Mouse (Mus musculus): ENCODE measurements around the gene Kremen2. TPM values are rescaled to one million over a fixed set of nuclear protein-coding genes. Genes with fewer than 3 reads are reported as not detected.
A peak's percentile ranks its signal among the peaks of the same experiment; 100 is the strongest.
"Not testable (repeated sequence)": the region's sequence is repeated elsewhere in the genome, so short reads cannot be mapped to it uniquely, and the experiment has no call there.

Kremen2 gene
- polyA plus RNA-seq, 1 experiment from 2014 or later = 50.2 TPM

GRCm38 (mm10) chr17:23777141-23777540 lies 31.5 kb upstream of the Kremen2 start:
- Histone ChIP-seq H3K27me3 (no peaks in the 10 kb centered on the region), H3K9me3 (no peaks in the 10 kb centered on the region), H3K4me1 (0 out of 2 replicates have a peak, but pooled peaks cover 4% of the 10 kb centered on the region), H3K4me3 (no peak overlapping the region), H3K36me3 (0 out of 2 replicates have a peak, but pooled peaks cover 5% of the 10 kb centered on the region), H3K4me2 (no peak overlapping the region), H3K9ac (no peak overlapping the region), H3K27ac (no peak overlapping the region)
- ATAC-seq (ENCODE audit: insufficient number of reproducible peaks, low FRiP score, low TSS enrichment, low read depth) = no peak
- 72% methylated on average over 2 of the region's 2 CpGs for WGBS

GRCm38 (mm10) chr17:23776216-23776615 lies 30.6 kb upstream of the Kremen2 start:
- no peak overlapping the region for H3K4me3 ChIP-seq
- no peak overlapping the region for H3K4me2 ChIP-seq
- H3K36me3 ChIP-seq = 0 out of 2 replicates have a peak, but pooled peaks cover 5% of the 10 kb centered on the region
- H3K9ac ChIP-seq = no peak overlapping the region
- 69% methylated on average over 10 of the region's 10 CpGs for WGBS
- ATAC-seq (ENCODE audit: insufficient number of reproducible peaks, low FRiP score, low TSS enrichment, low read depth) = no peak
- no peaks in the 10 kb centered on the region for H3K9me3 ChIP-seq
- H3K4me1 ChIP-seq = 0 out of 2 replicates have a peak, but pooled peaks cover 4% of the 10 kb centered on the region
- no peak overlapping the region for H3K27ac ChIP-seq
- no peaks in the 10 kb centered on the region for H3K27me3 ChIP-seq

GRCm38 (mm10) chr17:23774090-23774489 lies 28.5 kb upstream of the Kremen2 start:
- Histone ChIP-seq H3K36me3 (0 out of 2 replicates have a peak, but pooled peaks cover 2% of the 10 kb centered on the region), H3K27ac (no peak overlapping the region), H3K4me3 (no peak overlapping the region), H3K4me2 (no peak overlapping the region), H3K27me3 (no peaks in the 10 kb centered on the region), H3K9ac (no peak overlapping the region), H3K9me3 (no peaks in the 10 kb centered on the region), H3K4me1 (peaks cover 14% of the 10 kb centered on the region)
- no peak for ATAC-seq (ENCODE audit: insufficient number of reproducible peaks, low FRiP score, low TSS enrichment, low read depth)
- WGBS = 4% methylated on average over 12 of the region's 12 CpGs

GRCm38 (mm10) chr17:23773676-23774075 lies 28.0 kb upstream of the Kremen2 start:
- no peaks in the 10 kb centered on the region for H3K9me3 ChIP-seq
- H3K4me1 ChIP-seq = peaks cover 14% of the 10 kb centered on the region
- H3K4me3 ChIP-seq = no peak overlapping the region
- no peak overlapping the region for H3K27ac ChIP-seq
- no peak overlapping the region for H3K4me2 ChIP-seq
- ATAC-seq (ENCODE audit: insufficient number of reproducible peaks, low FRiP score, low TSS enrichment, low read depth) = no peak
- no peak overlapping the region for H3K9ac ChIP-seq
- H3K36me3 ChIP-seq = no peaks in the 10 kb centered on the region
- WGBS = 65% methylated on average over 6 of the region's 6 CpGs
- no peaks in the 10 kb centered on the region for H3K27me3 ChIP-seq

GRCm38 (mm10) chr17:23772219-23772556 lies 26.6 kb upstream of the Kremen2 start:
- H3K27me3 ChIP-seq; ATAC-seq (ENCODE audit: insufficient number of reproducible peaks, low FRiP score, low TSS enrichment, low read depth); H3K9ac ChIP-seq; H3K36me3 ChIP-seq; H3K4me3 ChIP-seq; H3K9me3 ChIP-seq; H3K27ac ChIP-seq: not testable (repeated sequence)
- peaks cover 14% of the 10 kb centered on the region for H3K4me1 ChIP-seq
- 84% methylated on average over 2 of the region's 2 CpGs for WGBS
- 0 out of 2 replicates have a peak overlapping the region, but pooled peaks have one; percentile 30 for H3K4me2 ChIP-seq

GRCm38 (mm10) chr17:23771284-23772218 lies 25.9 kb upstream of the Kremen2 start, which contains the start of gene Flywch1:
Gene Flywch1 (minus strand): TSS chr17:23771602.
- H3K9me3 ChIP-seq = no peaks in the 10 kb centered on the region
- 3% methylated on average over 58 of the region's 58 CpGs for WGBS
- H3K9ac ChIP-seq = peak within 1 kb of the TSS; percentile 91
- H3K4me2 ChIP-seq = peak within 1 kb of the TSS; percentile 71
- H3K27me3 ChIP-seq = no peaks in the 10 kb centered on the region
- H3K27ac ChIP-seq = peak within 1 kb of the TSS; percentile 86
- no peaks in the 10 kb centered on the region for H3K36me3 ChIP-seq
- ATAC-seq (ENCODE audit: insufficient number of reproducible peaks, low FRiP score, low TSS enrichment, low read depth) = peak; percentile 97
- H3K4me3 ChIP-seq = peak within 1 kb of the TSS; percentile 95
- peaks cover 14% of the 10 kb centered on the region for H3K4me1 ChIP-seq

- peak overlapping the region; percentile 71 for H3K4me2 ChIP-seq
- no peaks in the 10 kb centered on the region for H3K36me3 ChIP-seq
- H3K9me3 ChIP-seq = no peaks in the 10 kb centered on the region
- peak overlapping the region; percentile 86 for H3K27ac ChIP-seq
- H3K9ac ChIP-seq = peak overlapping the region; percentile 91
- no peak for ATAC-seq (ENCODE audit: insufficient number of reproducible peaks, low FRiP score, low TSS enrichment, low read depth)
- WGBS = 1% methylated on average over 19 of the region's 19 CpGs
- peaks cover 14% of the 10 kb centered on the region for H3K4me1 ChIP-seq
- no peaks in the 10 kb centered on the region for H3K27me3 ChIP-seq
- H3K4me3 ChIP-seq = peak overlapping the region; percentile 95
These were observed 25.3 kb upstream of the Kremen2 start for GRCm38 (mm10) chr17:23770896-23771283.

GRCm38 (mm10) chr17:23770493-23770892 lies 24.9 kb upstream of the Kremen2 start:
- H3K4me3 ChIP-seq = peak overlapping the region; percentile 95
- H3K27ac ChIP-seq = no peak overlapping the region
- H3K9me3 ChIP-seq = no peaks in the 10 kb centered on the region
- peak overlapping the region; percentile 91; the same call in 1 of the 2 replicates for H3K9ac ChIP-seq
- H3K27me3 ChIP-seq = no peaks in the 10 kb centered on the region
- peak overlapping the region; percentile 71 for H3K4me2 ChIP-seq
- 26% methylated on average over 2 of the region's 2 CpGs for WGBS
- peaks cover 14% of the 10 kb centered on the region for H3K4me1 ChIP-seq
- no peaks in the 10 kb centered on the region for H3K36me3 ChIP-seq
- no peak for ATAC-seq (ENCODE audit: insufficient number of reproducible peaks, low FRiP score, low TSS enrichment, low read depth)

- Histone ChIP-seq H3K27me3 (no peaks in the 10 kb centered on the region), H3K27ac (no peak overlapping the region), H3K9ac (no peak overlapping the region), H3K36me3 (peaks cover 47% of the 10 kb centered on the region), H3K4me3 (no peak overlapping the region), H3K9me3 (no peaks in the 10 kb centered on the region), H3K4me1 (no peaks in the 10 kb centered on the region), H3K4me2 (no peak overlapping the region)
- ATAC-seq (ENCODE audit: insufficient number of reproducible peaks, low FRiP score, low TSS enrichment, low read depth) = no peak
- 92% methylated on average over 11 of the region's 11 CpGs for WGBS
These were observed 17.3 kb upstream of the Kremen2 start for GRCm38 (mm10) chr17:23762976-23763375.

GRCm38 (mm10) chr17:23761155-23761554 lies 15.5 kb upstream of the Kremen2 start:
- Histone ChIP-seq H3K27ac (no peak overlapping the region), H3K4me3 (no peak overlapping the region), H3K36me3 (peaks cover 65% of the 10 kb centered on the region), H3K4me1 (no peaks in the 10 kb centered on the region), H3K9ac (no peak overlapping the region), H3K27me3 (no peaks in the 10 kb centered on the region), H3K4me2 (no peak overlapping the region), H3K9me3 (no peaks in the 10 kb centered on the region)
- ATAC-seq (ENCODE audit: insufficient number of reproducible peaks, low FRiP score, low TSS enrichment, low read depth) = no peak
- 97% methylated on average over 3 of the region's 3 CpGs for WGBS

- Histone ChIP-seq H3K4me3 (no peak overlapping the region), H3K27me3 (no peaks in the 10 kb centered on the region), H3K36me3 (peaks cover 74% of the 10 kb centered on the region), H3K4me2 (no peak overlapping the region), H3K9me3 (no peaks in the 10 kb centered on the region), H3K9ac (no peak overlapping the region), H3K4me1 (no peaks in the 10 kb centered on the region), H3K27ac (no peak overlapping the region)
- 90% methylated on average over 9 of the region's 9 CpGs for WGBS
- no peak for ATAC-seq (ENCODE audit: insufficient number of reproducible peaks, low FRiP score, low TSS enrichment, low read depth)
These were observed 14.6 kb upstream of the Kremen2 start for GRCm38 (mm10) chr17:23760231-23760630.

- H3K9ac ChIP-seq = no peak overlapping the region
- no peak overlapping the region for H3K4me2 ChIP-seq
- no peaks in the 10 kb centered on the region for H3K27me3 ChIP-seq
- 83% methylated on average over 8 of the region's 8 CpGs for WGBS
- ATAC-seq (ENCODE audit: insufficient number of reproducible peaks, low FRiP score, low TSS enrichment, low read depth) = no peak
- no peaks in the 10 kb centered on the region for H3K4me1 ChIP-seq
- no peak overlapping the region for H3K4me3 ChIP-seq
- no peak overlapping the region for H3K27ac ChIP-seq
- no peaks in the 10 kb centered on the region for H3K9me3 ChIP-seq
- peaks cover 82% of the 10 kb centered on the region for H3K36me3 ChIP-seq
These were observed 13.2 kb upstream of the Kremen2 start for GRCm38 (mm10) chr17:23758801-23759200.

Data from limb, embryonic 15.5 days (tissue).